Mouse (Mus musculus): ENCODE data around the gene Chd9. TPM values are rescaled to one million over a fixed set of nuclear protein-coding genes. Genes with fewer than 3 reads are reported as not detected.
A peak's percentile ranks its signal among the peaks of the same experiment; 100 is the strongest.
"Not testable (repeated sequence)": the region's sequence is repeated elsewhere in the genome, so short reads cannot be mapped to it uniquely, and the experiment has no call there.

Gene Chd9
- total RNA-seq, 2 experiments from 2014 or later, result 65.7 to 80.1 TPM

DNA sequence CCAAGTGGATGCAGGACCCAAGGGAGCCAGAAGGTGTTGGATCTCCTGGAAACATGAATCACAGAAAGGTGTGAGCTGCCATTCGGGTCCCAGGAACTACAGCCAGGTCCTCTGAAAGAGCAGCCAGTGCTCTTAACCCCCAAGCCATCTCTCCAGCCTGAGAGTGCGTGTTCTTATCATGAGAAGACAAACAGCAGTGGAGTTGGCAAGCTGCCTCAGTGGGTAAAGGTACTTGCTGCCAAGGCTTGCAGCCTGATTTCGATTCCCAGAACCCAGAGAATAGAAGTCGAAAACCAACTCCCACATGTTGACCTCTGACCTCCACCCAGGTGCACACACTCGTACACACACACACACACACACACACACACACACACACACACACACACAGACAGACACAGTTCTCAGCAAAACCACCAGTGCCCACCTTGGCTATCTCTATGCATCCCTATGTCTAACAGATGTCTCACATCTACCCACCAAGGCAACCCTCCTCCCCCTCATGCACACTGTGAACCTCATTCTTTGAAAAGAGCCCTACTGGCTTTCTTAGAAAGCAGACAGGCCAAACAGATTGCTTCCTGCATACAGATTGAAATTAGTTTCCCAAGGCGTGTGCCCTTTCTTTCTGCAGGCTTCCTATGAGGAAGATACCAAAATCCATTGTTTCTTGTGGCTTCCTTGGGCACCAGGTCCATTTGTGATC, 43.4 kb downstream of the Chd9 start:
- DNase-seq, result peak; percentile 69

GRCm38 (mm10) chr8:90873051-90873450, 44.9 kb downstream of the Chd9 start:
- DNase-seq, result no peak

GRCm38 (mm10) chr8:90876213-90876721, 48.1 kb downstream of the Chd9 start:
- DNase-seq, result peak; percentile 71

GRCm38 (mm10) chr8:90876722-90877429, 48.7 kb downstream of the Chd9 start:
- peak; percentile 88 for DNase-seq

DNA sequence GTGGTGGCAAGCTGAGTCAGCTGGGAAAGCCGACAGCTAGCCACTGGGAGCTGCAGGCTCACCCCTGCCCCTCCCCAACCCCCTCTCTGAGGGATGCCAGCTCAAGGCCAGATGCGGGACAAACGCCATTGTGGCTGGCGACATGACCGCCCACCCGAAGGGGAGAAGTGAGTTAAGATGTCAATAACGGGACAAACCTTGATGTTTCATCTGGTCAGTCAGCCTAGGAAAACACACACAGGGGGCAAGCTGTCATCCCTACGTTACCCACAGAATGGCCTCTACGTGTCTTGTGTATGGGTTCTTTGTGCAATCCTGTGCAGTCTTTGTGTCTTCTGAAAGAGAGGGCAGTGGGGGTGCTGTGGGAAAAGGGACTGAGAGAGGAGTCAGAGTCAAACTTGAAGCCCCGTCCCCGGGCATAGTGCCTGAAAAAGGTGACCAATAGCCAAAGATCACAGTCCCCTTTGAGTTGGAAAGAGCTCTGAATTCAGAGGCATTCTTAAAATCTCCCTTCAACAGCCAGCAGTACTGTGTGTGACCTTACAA, 49.4 kb downstream of the Chd9 start:
- peak; percentile 43 for DNase-seq

- no peak for DNase-seq
Observed at GRCm38 (mm10) chr8:90878551-90878950, 50.4 kb downstream of the Chd9 start.

GRCm38 (mm10) chr8:90880041-90880440, 51.9 kb downstream of the Chd9 start:
- DNase-seq, result no peak

- no peak for DNase-seq
Observed at GRCm38 (mm10) chr8:90881181-90881580, 53.0 kb downstream of the Chd9 start.

DNA sequence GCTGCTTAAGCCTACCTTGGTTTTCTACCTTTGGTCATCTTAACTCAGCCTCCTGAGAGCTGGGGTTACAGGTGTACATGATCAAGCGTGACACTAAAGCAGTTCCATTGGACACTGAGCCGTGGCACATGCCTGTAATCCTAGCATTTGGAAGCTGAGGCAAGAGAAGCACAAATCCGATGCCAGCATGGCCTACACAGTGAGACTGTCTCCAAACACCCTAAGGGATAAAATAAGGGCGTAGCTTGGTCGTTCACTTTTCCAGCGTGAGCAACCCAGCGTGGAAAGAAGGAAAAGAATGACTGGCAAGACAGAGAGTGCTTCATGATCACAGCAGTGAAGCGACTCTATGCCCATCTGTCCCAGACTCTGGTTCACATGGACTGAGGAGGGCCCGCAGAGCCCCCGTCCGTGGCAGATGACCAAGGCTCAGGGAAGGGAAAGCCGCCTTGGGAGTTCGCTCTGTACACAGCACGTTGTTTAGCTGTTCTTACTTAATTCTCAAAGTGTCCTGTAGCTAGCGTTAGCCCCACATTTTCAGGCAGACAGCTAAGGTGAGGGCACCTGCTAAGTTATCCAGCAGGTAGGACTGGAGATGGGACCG, 54.0 kb downstream of the Chd9 start:
- no peak for DNase-seq

- no peak for DNase-seq
Observed at GRCm38 (mm10) chr8:90885671-90886368, 57.7 kb downstream of the Chd9 start.

GRCm38 (mm10) chr8:90886369-90886712, 58.2 kb downstream of the Chd9 start:
- DNase-seq, result not testable (repeated sequence)

DNA sequence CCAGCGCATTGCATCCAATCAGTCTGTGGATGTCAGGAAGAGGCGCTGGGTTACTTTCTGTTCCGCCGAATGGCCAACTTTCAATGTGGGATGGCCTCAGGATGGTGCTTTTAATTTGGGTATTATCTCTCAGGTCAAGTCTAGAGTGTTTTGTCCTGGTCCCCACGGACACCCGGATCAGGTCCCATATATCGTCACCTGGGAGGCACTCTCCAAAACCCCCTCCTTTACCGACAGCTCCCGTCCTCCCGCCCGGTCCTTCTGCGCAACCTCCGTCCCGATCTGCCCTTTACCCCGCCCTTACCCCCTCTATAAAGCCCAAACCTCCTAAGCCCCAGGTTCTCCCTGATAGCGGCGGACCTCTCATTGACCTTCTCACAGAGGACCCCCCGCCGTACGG, 59.2 kb downstream of the Chd9 start:
- DNase-seq, result not testable (repeated sequence)

- no peak for DNase-seq
Observed at GRCm38 (mm10) chr8:90891872-90892578, 63.9 kb downstream of the Chd9 start.

DNA sequence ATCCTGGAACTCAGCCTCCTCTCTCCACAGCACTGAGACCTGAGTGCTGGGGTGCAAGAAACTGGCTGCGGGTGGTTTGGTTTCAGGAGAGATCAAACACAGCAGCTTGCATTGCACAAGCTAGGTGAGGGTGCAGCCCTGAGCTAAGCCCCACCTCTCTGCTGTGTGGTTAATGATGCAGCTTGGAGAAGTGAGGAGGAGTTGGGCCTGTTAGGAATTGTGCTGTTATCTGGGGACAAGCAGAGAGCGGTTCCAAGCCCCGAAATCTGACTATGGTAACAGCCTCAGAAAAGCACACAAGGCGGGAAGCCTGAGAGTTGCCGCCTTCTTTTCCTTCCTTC, 64.4 kb downstream of the Chd9 start:
- no peak for DNase-seq

- DNase-seq, result no peak
Observed at GRCm38 (mm10) chr8:90894231-90894914, 66.2 kb downstream of the Chd9 start.

- DNase-seq, result no peak
Observed at GRCm38 (mm10) chr8:90897343-90897742, 69.2 kb downstream of the Chd9 start.

DNA sequence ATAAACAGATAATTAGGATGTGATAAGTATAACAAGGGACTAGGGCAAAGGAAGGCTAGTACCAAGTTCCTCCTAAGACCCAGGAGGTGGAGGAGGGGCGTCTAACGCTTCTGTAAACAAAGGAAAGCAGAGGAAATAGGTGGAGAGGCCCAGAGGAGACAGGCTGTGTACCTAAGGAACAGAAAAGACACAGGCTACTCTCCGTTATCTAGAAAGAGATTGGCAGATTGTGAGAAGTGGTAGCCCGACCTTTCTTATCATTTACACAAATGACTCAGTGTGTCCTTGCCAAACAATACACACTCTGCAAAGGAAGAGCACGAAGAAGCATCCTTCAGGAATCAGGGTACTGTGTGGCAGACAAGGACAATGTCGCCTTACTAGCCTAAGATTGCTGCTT, 70.4 kb downstream of the Chd9 start:
- no peak for DNase-seq

DNA sequence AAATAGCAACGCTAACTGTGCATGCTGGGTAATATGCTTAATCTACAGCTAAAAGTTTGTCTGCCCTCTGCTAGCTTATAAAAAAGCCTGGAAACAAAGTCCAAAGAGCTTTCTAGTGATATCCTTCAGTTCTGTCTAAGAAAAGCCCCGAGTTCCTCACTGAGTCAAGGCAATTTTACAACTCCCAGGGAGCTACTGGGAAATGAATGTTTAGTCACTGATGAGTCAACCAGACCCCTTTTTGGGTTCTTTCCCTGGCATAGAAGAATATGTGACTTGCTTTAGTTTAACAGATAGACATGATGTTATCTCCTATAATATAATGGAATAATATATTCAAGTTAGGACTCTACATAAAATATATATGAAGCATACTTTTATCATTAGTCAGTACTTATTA, 73.8 kb downstream of the Chd9 start:
- DNase-seq, result no peak

GRCm38 (mm10) chr8:90904171-90904706, 76.1 kb downstream of the Chd9 start:
- no peak for DNase-seq

- DNase-seq, result no peak
Observed at GRCm38 (mm10) chr8:90906922-90907321, 78.8 kb downstream of the Chd9 start.

- no peak for DNase-seq
Observed at GRCm38 (mm10) chr8:90907516-90907847, 79.3 kb downstream of the Chd9 start.

Data from adrenal gland, postnatal 10 days (tissue).